Mouse (Mus musculus): Measurements from ENCODE around the gene Olfr582.

The Olfr582 gene

DNA sequence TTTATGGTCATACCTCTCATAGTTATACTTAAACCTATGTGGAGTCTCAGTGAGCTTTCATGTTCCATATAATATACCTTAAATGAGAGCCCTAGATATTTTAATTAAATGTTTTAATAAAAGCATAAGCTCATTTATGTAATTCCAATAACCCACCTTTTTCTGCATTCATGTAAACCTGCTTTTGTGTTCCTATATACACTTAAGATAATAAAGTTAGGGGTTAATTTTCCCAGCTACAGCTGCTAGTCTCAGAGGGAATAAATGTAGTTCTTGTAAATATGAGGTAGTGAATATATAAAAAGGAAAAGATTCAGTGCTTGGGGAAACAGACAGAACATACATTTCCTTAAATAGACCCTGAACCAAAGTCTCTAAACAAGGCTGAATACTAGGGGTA is at the start of gene Olfr582:
TSS of gene Olfr582 (plus strand) at position 301 of the 400 bp plus-strand sequence.

DNA sequence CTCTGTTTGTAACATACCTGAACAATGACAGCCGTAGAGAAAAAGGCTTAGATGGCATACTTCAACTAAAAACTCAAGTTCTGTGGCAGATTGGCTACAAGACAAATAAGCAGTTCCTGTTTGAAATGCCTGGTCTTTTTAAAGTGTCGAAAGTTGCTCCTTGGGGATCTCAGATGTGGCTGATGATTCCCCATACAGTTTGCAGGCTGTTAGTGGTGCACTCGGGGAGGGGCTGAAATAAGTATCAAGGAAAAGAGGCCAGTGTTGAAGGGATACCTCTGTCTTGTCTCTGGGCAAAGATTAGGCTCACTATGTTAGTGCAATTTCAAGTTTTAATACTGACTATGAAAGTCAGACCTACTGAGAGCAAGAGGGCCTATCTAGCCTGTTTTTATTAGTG is 48.6 kb upstream of the Olfr582 start, which contains the start of gene Olfr578:
TSS of gene Olfr578 (minus strand) at position 101 of the 400 bp plus-strand sequence.
- 80% methylated on average over 3 of the region's 3 CpGs for WGBS

DNA sequence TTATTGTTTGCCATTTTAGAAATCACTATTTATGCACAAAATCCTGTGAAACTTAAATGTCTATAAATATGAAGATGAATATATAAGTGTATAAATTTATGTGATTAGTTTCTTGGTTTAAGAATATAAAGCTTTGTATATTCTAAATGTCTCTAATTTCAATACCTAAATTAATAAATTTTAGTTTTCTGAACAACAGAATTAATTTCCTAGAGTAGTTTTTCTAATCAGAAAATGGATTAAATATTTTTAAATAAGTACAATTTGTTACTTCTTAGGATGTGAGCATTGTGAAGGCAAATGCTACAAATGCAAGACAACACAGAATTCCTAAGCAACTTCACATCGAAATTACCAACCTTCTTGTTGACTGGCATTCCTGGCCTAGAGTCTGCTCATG is 13.2 kb downstream of the Olfr582 start, which contains the start of gene Olfr583:
TSS of gene Olfr583 (plus strand) at position 301 of the 400 bp plus-strand sequence.
- WGBS = 82% methylated on average over 1 of the region's 1 CpGs

DNA sequence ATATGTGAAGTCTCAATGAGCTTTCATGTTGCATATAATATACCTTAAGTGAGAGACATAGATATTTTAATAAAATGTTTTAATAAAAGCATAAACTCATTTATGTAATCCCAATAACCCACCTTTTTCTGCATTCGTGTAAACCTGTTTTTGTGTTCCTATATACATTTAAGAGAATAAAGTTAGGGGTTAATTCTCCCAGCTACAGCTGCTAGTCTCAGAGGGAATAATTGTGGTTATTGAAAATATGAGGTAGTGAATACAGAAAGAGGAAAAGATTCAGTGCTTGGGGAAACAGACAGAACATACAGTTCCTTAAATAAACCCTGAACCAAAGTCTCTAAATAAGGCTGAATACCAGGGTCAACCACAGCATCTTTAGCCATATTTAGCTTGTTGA is 43.8 kb downstream of the Olfr582 start, which contains the start of gene Olfr584:
TSS of gene Olfr584 (plus strand) at position 301 of the 400 bp plus-strand sequence.
- 85% methylated on average over 1 of the region's 1 CpGs for WGBS

Data from cerebral cortex, adult 2 months (tissue).